Mouse (Mus musculus) liver, embryonic 14.5 days (tissue): ENCODE results near the gene Zbtb44.

ENCODE experiments used
- CTCF ChIP-seq: IDR thresholded peaks from 2 replicates; pipeline ENCODE4 v1.5.1; 2016; ENCODE audit warnings: antibody characterized with exemption, low read depth, control low read depth
- EP300 ChIP-seq: IDR thresholded peaks from 2 replicates; pipeline ENCODE4 v1.6.1; 2016; ENCODE audit warnings: antibody characterized with exemption, low read depth

DNA sequence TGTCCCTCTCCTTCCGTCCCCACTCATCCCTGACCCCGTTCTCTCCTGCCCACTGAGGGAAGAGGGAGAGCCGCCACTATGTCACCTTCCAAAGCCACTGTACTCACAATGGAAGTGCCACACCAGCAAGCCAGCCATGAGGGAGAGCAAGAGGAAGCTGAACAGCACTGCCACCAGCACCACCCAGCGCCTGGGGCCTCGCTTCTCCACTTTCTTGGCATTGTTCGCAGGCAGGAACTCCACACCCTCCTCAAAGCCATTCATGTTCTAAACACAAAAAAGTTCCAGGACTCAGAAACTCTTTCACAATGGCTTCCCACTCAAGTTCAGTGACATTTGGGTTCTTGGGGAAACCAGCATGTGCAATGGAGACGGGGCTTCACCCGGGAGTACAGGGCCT is 78.0 kb downstream of the Zbtb44 start:
- TF ChIP-seq CTCF, result no peak
- TF ChIP-seq EP300, result no peak
